Mouse (Mus musculus): Measurements from ENCODE around the gene Utp11.

- TF ChIP-seq CTCF (IDR thresholded peaks at IDR 0.05; ENCODE audit: low read depth, low read length) (no peak), POLR2A (IDR thresholded peaks at IDR 0.05; ENCODE audit: extremely low read depth, insufficient read depth, low read length) (no peak)
Observed at GRCm38 (mm10) chr4:124652886-124653285, 40.5 kb downstream of the Utp11 start.
